Mouse (Mus musculus) yolk sac, embryonic 10.5 days (tissue): ENCODE measurements around the gene Ifitm6.
"Not testable (repeated sequence)": the region's sequence is repeated elsewhere in the genome, so short reads cannot be mapped to it uniquely, and the experiment has no call there.

Source experiments
- DNase-seq: peaks from one replicate; pipeline ENCODE4 v3.0.0-alpha.2; 2017; ENCODE audit warnings: low spot score

Ifitm6 gene

GRCm38 (mm10) chr7:141040867-141041606 is 23.3 kb upstream of the Ifitm6 start:
- DNase-seq = no peak

DNA sequence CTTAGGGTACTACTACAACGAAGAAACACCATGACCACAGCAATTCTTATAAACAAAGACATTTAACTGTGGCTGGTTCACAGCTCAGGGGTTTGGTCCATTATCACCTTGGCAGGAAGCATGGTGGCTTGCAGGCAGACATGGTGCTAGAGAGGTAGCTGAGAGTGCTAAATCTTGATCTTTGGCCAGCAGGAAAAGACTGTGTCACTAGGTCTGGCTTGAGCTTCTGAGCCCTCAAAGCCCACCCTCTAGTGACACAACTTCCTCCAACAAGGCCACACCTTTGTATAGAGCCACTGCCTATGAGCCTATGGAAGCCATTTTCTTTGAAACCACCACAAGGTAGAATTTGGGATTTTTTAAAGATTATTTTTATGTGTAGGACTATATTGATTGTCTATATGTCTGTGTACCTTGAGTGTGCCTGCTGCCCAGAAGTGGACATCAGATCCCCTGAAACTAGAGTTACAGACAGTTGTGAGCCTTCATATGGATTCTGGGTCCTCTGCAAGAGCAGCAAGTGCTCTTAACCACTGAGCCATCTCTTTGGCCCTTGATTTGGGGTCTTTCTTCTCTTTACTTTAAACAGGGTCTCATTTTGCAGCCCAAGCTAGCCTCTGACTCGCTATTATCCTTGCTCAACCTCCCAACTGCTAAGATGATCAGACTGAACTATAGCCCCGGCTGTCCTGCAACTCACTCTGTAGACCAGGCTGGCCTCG is 21.8 kb upstream of the Ifitm6 start:
- DNase-seq = no peak

DNA sequence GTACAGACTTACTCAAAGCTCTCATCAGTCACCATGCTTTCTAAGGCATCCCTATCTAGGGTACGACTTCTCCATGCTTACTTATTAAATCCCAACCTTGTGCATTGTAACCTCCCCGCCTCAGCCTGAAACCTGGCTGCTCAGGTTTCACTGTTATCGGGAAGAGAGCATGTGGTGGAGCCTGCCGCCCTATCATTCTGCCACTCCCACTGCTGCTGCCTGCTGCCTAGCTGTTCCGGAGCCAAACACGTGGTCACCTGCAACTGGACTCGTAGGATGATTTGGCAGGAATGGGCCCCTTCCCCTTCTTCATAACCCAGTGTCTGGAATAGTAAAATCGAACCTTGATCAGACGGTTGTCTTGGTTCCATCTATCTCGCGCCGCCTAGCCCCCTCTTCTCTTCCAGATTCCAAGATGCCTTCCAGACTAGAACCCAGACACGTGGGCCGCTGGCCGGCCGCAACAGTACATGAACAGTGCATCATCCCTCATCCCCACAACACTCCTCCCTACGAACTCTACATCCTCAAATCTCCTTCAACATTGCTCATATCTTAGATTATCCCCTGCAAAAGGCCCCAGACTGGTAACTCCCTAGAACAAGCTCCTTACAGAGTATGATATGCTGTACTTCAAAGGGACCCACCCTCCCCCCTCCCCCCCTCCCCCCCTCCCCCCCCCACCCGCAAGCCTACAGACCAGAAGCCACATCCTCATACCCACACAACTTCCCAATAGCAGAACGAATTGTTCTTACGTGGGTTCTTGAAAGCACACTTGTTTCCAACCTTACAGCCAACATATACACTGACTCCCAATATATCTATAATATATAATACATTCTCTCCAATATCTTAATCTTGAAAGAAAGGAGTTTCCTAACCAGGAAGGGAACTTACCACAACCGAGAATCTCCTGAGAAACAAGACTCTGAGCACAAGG is 20.6 kb upstream of the Ifitm6 start:
- DNase-seq = no peak

DNA sequence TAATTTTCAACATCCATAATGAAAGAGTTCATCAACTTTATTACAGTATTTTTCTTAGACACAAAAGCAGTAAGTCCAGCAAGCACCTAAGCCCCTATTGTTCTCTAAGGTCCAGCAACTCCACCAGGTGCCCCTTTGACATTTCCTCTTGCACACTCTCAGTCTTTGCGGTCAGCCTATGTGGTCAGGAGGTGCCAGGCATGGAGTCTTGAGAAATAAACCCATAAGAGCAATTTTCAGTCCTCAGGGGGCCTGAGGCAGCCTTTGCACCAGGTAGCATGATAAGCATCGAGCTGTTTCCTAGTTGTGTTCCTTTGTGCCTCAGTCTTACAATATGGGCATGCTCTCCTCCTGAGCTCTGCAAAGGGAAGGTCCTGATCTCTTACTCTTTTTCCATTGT is 18.9 kb upstream of the Ifitm6 start:
- not testable (repeated sequence) for DNase-seq

DNA sequence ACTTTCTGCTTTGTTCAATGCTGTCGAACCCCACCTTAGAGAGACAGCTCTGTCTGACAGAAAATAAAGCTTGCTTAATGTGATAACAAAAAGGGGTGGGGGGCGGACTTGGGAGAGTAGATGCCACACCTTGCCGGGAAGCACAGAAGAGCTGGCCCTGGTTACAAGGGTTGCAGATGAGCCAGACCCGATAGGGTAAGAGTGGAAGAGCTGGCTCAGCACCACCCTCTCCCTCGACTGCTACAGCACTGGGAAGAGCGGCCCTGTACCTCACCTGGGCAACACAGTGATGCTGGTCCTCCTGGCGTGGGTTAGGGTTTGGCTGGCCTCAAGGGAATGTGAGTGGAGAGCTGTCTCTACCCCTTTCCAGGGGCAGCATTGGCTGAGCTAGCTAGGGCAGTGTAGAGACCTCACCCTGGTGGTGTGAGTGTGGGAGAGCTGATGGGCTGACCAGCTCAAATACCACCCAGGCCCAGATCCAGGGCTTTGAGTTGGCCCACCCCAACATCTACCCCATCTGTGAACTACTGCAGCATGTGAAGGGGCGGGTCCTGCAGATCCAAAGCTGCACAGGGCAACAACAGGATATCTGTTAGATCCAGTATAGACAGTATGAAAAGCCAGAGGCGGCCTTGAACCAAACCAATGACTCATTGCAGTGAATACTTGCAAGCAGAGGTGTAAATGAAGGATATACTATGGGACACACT is 14.9 kb upstream of the Ifitm6 start:
- DNase-seq = no peak

DNA sequence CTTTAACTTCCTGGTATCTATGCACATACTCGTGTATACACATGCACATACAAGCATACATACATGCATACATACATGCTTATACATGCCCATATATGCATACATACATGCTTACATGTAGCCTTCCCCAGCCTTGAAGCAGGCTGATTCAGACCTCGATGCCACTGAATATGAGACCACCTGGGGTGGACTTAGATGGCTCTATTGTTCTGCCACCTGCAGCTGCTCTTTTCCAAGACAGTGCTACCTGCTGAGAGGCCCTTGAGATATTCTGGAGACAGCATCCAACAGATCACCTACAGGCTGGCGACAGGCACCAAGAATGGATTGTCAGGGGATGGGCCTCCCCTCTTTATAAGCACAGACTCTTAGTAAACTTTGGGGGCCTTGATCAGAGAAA is 12.7 kb upstream of the Ifitm6 start:
- DNase-seq = no peak

DNA sequence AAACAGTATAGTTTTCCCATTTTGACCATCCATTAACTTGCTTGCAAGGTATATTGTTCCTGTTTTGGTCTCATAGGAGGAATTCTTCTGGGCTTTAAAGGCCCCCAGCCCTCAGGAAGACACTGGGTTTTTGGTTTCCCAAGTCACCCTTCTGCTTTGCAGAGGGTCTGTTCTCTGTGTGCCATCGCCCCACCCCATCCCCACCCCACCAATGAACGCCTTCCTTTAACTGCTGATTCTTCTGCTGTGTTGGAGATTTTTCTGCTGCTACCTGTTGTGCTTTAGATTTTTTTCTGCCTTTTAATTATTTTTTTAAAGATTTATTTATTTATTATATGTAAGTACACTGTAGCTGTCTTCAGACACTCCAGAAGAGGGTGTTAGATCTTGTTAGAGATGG is 11.1 kb upstream of the Ifitm6 start, which contains the start of gene Gm17387:
Gene Gm17387 (plus strand): TSS at position 301 of the 400 bp plus-strand sequence.
- no peak for DNase-seq

DNA sequence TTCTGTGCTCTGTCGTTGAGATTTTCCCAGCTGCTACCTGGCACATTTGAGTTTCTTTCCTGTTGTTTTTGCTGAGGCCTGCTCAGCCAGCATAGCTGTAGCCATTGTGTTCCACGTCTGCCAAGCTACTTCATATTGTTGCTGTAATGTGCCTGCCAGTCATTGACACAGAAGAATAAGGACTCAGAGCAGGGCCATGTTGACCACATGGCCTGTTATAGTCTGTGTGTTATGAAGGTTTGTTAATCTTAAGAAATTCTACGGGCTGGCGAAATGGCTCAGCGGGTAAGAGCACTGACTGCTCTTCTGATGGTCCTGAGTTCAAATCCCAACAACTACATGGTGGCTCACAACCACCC is 9.0 kb upstream of the Ifitm6 start:
- DNase-seq = no peak

DNA sequence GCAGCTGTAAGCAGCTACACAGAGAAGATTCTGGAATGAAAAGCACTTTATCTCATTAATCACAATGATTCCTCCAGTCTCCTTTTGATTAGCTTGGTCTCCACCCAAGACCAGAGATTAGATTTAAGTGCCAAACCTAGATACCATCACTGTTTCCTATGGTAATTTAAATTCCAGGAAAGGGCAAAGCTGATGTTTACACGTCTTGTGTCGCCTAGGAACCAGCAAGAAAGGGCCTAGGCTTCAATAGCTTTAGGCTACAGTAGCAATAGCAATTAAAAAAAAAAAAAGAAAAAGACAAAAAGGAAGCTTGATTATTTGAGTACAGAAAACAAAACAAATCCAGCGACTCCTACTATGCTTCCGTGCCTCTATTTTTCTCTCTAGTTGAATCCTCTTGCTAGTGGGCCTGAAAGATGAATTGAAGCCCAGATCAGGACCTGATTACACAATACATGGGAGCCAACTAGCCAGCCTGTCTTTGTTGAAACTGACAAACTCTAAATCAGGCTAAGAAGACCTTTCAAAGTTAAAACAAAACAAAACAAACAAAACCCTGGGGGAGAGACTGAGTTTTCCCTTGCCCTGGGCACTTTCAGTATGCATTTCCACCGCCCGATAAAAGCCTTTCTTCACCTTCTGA is 8.5 kb upstream of the Ifitm6 start:
- no peak for DNase-seq

GRCm38 (mm10) chr7:141024865-141025838 is 7.4 kb upstream of the Ifitm6 start:
- DNase-seq = no peak

DNA sequence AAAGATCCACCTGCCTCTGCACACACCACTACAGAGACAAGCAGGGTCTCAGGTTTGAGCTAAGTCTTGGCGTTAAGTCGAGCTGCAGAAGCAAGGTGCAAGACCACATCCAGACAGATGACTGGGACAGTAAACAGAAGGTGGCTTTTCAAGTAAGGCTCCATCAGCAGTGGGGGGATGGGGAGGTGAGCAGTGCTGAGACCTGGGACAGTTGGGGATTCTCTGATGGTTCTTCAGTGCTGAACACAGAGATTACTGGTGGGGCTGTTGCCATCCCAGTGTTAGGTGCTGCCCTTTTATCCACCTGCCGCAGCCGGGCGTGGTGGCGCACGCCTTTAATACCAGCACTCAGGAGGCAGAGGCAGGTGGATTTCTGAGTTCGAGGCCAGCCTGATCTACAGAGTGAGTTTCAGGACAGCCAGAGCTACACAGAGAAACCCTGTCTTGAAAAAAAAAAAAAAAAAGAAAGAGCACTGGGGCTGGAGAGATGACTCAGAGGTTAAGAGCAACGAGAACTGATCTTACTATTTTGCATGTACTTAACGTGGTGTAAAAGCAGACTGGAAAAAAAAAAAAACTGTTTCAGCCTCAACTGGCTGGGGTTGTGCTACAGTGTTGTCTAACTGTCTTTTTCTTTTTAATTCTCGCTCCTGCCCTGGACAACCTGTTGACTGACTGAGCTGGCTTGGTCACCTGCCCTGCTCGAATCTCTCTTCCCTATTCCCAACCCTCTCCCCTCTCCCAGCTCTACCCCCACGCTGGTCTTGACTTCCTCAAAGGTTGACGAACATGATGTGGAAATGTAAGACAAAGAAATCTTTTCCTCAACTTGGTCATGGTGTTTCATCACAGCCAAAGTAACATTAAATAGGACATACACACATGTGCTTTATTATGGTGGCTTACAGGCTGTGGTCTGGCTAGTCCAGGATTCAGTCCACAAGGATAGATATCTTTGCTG is 4.0 kb upstream of the Ifitm6 start:
- no peak for DNase-seq

GRCm38 (mm10) chr7:141019028-141019427 is 1.3 kb upstream of the Ifitm6 start:
- no peak for DNase-seq

GRCm38 (mm10) chr7:141016707-141017697 is 722 bp downstream of the Ifitm6 start:
- DNase-seq = no peak

- no peak for DNase-seq
Observed at GRCm38 (mm10) chr7:141011238-141011770, 6.4 kb downstream of the Ifitm6 start.

DNA sequence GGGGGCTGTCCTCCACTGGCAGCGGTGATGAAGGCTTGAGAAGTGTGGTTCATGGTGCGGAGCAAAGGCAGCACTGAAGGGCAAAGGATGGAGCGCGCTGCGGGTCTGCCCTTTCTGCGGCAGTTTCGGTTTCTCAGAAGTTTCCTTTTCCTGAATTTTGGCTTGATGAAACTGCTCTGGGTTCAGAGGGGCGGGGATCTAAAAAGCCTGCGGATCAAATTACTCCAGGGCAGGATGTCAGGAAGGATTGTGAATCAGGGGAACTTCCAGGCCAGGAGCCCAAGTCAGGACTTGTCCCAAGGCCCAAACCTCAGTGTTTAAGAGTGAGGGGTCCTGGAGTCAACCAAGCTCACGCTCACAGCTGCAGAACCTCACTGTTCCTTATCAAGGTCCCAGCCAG is 7.1 kb downstream of the Ifitm6 start, which contains the start of gene Ifitm3:
Gene Ifitm3 (minus strand): TSS at position 178 of the 400 bp plus-strand sequence.
- peak; percentile 21 for DNase-seq

GRCm38 (mm10) chr7:141009665-141010064 is 8.1 kb downstream of the Ifitm6 start:
- DNase-seq = no peak

GRCm38 (mm10) chr7:141008938-141009660 is 8.6 kb downstream of the Ifitm6 start:
- peak; percentile 70 for DNase-seq
